Mouse (Mus musculus) myocyte (in vitro differentiated cells): ENCODE data around the gene Gm45062.

Source experiments
- CEBPB ChIP-seq: IDR thresholded peaks from 2 replicates; pipeline ENCODE4 v1.6.1; 2011; ENCODE audit warnings: mild to moderate bottlenecking, moderate library complexity; ENCODE audit not compliant: poor library complexity, insufficient read depth, severe bottlenecking
- E2F4 ChIP-seq: IDR thresholded peaks from one replicate; pipeline ENCODE4 v1.6.1; 2011; ENCODE audit warnings: mild to moderate bottlenecking, control low read depth, moderate library complexity; ENCODE audit not compliant: insufficient read depth
- MAX ChIP-seq: IDR thresholded peaks from one replicate; pipeline ENCODE4 v1.6.1; 2011; ENCODE audit warnings: low read depth, mild to moderate bottlenecking, control low read depth
- MYOD1 ChIP-seq, 3 experiments: IDR thresholded peaks; one replicate each; pipeline ENCODE4 v1.6.1; 2011; ENCODE audit warnings: control low read depth in 2 of 3, low read depth in 2 of 3, mild to moderate bottlenecking in 2 of 3, moderate library complexity in 1 of 3; ENCODE audit not compliant: insufficient read length in 2 of 3, control insufficient read depth in 1 of 3
- MYOG ChIP-seq, 3 experiments: IDR thresholded peaks; one replicate each; pipeline ENCODE4 v1.6.1; 2011; ENCODE audit warnings: control low read depth in 2 of 3, low read depth in 2 of 3, mild to moderate bottlenecking in 2 of 3; ENCODE audit not compliant: insufficient read length in 2 of 3, control insufficient read depth in 1 of 3, insufficient read depth in 1 of 3
- POLR2A ChIP-seq: IDR thresholded peaks from one replicate; pipeline ENCODE4 v1.6.1; 2011; ENCODE audit warnings: low read depth, mild to moderate bottlenecking, control low read depth, moderate library complexity; ENCODE audit not compliant: insufficient read length
- POLR2AphosphoS2 ChIP-seq: IDR thresholded peaks from one replicate; pipeline ENCODE4 v1.6.1; 2011; ENCODE audit warnings: low read depth, control low read depth; ENCODE audit not compliant: insufficient read length
- TCF12 ChIP-seq: IDR thresholded peaks from one replicate; pipeline ENCODE4 v1.6.1; 2011; ENCODE audit warnings: mild to moderate bottlenecking, control low read depth; ENCODE audit not compliant: poor library complexity, insufficient read depth, severe bottlenecking
- USF1 ChIP-seq: IDR thresholded peaks from one replicate; pipeline ENCODE4 v1.6.1; 2011; ENCODE audit warnings: low read depth, mild to moderate bottlenecking, control low read depth, moderate library complexity

- TF ChIP-seq E2F4 = no peak
- no peak for TF ChIP-seq POLR2A
- TF ChIP-seq TCF12 = no peak
- TF ChIP-seq MYOG (IDR thresholded peaks at IDR 0.05; ENCODE audit: control insufficient read depth in 1 of 3, insufficient read depth in 1 of 3, insufficient read length in 2 of 3, low read depth in 2 of 3) = no peak
- no peak for TF ChIP-seq MYOD1 (IDR thresholded peaks at IDR 0.05; ENCODE audit: control insufficient read depth in 1 of 3, insufficient read length in 2 of 3, low read depth in 2 of 3)
- TF ChIP-seq POLR2AphosphoS2 = no peak
- TF ChIP-seq USF1 = no peak
- TF ChIP-seq CEBPB = no peak
- TF ChIP-seq MAX = no peak
Measured at GRCm38 (mm10) chr6:8524717-8525116, 265.5 kb downstream of the Gm45062 start.
